Mouse (Mus musculus) c-Kit-positive CD71-positive TER-119-negative erythroid progenitor cells, embryonic 14.5 days (primary cell): ENCODE data around the gene Olfr1033.
"Not testable (repeated sequence)": the region's sequence is repeated elsewhere in the genome, so short reads cannot be mapped to it uniquely, and the experiment has no call there.

Experiments
- DNase-seq: peaks from one replicate; pipeline ENCODE4 v3.0.0-alpha.2; 2013; ENCODE audit warnings: low read depth

Olfr1033 gene

DNA sequence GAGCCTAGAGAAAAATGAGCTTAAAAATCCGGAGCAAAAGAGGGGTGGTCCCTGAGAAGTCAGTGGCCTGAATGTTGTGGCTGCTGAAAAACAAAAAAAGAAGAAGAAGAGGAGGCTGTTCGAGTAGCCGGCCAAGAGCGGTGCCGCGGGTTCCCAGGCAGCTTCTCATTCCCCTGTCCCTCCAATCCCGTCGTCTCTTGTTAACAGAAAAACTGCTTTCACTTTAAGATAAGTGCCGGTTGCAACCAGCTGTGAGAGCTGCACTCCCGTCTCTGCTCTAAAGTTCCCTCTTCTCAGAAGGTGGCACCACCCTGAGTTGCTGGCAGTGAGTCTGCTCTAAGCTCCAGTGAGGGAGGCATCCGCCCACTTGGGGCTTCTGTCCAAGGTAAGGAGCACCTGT, at the start of gene Olfr1033:
Olfr1033 (plus strand) TSS at position 228 of the 400 bp plus-strand sequence.
- not testable (repeated sequence) for DNase-seq

DNA sequence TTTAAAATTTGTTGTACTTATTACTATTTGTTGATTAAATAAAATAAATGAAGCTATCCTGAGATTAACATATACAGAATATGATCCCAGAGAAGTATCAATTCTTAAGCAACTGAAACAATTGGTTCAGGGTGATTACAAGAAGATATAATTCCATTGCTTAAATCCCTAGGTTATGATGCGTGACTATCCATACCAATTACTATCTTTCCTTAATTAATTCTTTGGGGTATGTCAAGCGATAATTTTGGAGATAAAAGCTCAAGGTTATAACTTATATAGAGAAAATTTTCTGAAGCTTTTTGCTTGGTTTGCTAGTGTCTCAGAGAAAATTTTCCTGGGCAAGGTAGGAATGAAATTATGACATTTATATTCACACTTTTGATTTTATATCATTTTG, 46.8 kb upstream of the Olfr1033 start, which contains the start of gene Olfr1029:
Olfr1029 (plus strand) TSS at position 301 of the 400 bp plus-strand sequence.
- DNase-seq = no peak

DNA sequence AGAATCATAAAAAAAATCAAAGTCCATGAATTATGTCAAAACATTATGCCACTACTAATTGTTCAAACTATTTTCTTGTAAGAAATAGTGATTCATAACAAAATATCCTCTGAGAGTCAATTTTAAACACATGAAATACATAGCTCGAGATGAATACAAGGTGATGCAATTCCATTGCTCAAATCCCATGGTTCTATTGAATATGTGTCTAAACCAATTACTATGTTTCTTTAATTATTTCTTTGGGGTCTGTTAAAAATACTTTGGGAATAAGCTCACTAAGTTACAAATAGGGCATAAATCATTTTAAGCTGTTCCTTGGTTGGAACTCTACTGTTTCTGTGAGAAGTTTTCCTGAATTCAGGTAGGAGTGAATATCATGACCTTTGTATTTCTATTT, 41.5 kb upstream of the Olfr1033 start, which contains the start of gene Olfr1030:
Olfr1030 (plus strand) TSS at position 301 of the 400 bp plus-strand sequence.
- no peak for DNase-seq

DNA sequence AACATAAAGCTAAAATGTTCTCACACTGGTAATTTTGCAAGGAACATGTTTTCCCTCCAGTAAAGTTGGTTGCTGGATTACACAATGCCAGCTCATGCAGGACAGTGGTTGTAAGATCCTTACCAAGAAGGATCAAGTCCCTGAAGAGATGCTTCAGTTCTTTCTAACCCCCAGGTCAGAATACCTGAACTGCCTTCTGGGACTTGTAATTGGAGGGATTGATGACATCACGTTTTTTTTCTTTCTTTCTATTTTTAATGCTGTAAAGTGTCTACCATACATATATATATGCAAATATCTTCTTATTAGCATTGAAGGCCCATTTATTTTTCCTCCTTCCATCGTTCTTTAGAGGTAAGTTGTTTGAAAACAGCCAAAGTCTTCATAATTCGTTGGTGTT, 30.4 kb upstream of the Olfr1033 start, which contains the start of gene Olfr1031:
Olfr1031 (plus strand) TSS at position 301 of the 400 bp plus-strand sequence.
- no peak for DNase-seq

DNA sequence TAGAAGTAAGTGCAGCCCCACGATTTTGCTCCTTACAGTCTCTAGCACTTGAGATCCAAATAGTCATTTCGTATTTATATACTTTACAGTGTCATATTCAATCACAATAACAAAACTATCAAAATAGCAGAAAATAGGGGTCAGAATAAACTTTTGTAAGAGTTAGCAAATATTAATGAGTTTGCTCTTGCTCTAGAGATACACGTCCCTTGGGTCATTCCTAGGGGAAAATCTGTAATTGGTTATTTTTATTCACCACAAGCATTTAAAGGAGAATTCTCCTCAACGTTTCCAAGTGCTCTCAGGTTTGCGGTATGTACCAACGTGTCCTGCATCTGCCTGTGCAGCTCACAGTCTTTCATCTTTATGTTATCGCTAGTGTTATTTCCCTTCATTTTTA, 15.2 kb upstream of the Olfr1033 start, which contains the start of gene Olfr1032:
Olfr1032 (plus strand) TSS at position 301 of the 400 bp plus-strand sequence.
- no peak for DNase-seq

DNA sequence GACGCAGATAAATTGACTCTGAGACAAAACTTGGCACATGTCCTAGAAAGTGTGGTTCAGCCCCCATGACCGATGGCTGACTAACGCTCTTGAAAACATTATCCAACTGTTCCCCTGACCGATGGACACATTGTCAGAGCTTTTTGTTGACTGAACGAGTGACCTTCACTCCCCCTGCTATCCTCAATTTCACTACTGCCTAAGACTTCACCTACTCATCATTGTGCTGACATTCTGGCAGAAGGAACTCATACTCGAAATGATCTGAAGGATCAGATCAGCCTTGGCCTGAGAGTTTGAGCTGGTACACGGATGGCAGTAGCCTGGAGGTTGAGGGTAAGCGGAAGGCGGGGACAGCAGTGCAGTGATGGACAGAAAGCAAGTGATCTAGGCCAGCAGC, 1.1 kb downstream of the Olfr1033 start:
- not testable (repeated sequence) for DNase-seq

DNA sequence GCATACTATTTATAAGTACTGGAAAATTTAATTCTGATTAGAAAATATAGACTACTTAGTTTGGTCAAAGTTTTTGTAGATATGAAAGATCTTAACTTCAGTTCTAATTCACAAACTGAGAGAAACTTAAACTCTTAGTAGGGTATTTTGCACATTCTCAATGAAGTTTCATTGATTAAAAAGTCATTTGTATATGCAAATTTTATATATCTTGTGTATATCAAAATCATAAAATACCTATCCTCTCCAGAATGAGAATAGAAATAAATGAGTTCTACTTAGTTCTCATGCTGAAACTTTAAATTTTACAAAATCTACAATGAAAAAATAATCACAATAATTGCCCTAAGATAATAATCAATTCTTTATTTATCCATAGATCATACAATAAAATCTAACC, 25.1 kb downstream of the Olfr1033 start, which contains the start of gene Olfr1034:
Olfr1034 (plus strand) TSS at position 301 of the 400 bp plus-strand sequence.
- no peak for DNase-seq

DNA sequence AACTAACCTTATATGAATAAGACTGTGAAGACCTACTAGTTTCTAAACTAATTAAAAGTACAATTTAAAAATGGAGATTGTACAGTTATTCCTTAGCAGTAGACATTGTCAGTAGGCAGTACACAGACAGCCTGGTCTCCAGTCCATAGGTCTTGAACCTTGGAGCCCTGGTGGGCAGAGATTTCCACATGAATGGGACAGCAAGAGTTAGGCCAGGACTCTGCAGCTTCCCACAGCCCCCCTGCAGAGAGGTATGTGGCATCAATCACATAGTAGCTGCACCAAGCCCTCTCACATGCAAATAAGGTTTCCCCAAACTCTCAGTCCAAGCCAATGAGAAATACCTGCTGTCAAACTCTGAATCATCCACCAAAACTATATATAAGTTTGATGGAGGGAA, 30.3 kb downstream of the Olfr1033 start:
- DNase-seq = not testable (repeated sequence)

DNA sequence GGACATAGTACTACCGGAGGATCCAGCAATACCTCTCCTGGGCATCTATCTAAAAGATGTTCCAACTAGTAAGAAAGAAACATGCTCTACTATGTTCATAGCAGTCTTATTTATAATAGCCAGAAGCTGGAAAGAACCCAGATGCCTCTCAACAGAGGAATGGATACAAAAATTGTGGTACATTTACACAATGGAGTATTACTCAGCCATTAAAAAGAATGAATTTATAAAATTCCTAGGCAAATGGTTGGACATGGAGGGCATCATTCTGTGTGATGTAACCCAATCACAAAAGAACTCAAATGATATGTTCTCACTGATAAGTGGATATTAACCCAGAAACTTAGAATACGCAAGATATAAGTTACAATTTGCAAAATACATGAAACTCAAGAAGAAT, 43.3 kb downstream of the Olfr1033 start:
- DNase-seq = not testable (repeated sequence)

DNA sequence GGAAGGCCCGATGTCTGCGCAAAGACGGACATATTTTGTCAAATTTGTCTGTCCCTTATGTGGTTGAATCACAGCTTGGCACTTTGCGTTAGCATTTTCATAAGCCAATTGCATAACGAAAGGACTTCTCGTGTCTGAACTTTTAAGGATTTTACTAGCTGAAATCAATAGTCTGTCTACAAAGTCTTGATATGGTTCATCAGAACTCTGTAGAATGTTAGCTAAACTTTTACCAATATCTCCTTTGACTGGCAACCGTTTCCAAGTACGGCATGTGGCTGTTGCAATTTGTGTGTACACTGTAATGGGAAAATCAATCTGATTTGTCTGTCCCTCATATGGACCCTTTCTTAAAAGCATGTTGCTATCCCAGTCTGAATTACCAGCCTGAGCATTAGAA, 49.8 kb downstream of the Olfr1033 start:
- DNase-seq = no peak

DNA sequence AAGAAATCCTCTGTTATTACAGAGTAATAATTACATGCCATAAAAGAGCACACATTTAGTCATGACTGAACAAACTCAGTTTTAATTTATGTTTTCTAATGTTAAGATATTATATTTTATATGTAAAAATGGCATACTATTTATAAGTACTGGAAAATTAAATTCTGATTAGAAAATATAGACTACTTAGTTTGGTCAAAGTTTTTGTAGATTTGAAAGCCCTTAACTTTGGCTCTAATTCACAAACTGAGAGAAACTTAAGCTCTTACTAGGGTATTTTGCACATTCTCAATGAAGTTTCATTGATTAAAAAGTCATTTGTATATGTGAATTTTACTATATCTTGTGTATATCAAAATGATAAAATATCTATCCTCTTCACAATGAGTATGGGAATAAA, 53.3 kb downstream of the Olfr1033 start, which contains the start of gene Olfr1036:
Olfr1036 (plus strand) TSS at position 301 of the 400 bp plus-strand sequence.
- not testable (repeated sequence) for DNase-seq

DNA sequence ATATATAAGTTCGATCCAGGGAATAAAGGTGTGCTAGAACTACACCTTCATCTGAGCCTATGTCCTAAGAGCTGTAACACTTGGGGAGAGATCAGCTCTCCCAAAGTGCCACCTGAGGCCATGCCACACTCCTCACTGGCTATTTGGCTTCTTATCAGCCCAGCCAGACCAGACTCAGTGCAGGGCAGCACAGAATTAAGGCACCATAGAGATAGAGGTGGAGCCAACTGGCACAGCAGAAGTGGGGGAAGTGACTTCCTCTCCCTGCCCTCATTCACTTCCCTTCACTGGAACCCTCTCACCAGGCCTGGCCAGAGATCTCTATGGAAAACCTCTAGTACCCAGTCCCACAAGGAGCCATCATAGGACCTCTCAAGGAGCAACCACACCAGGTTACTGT, 60.0 kb downstream of the Olfr1033 start:
- DNase-seq = not testable (repeated sequence)

DNA sequence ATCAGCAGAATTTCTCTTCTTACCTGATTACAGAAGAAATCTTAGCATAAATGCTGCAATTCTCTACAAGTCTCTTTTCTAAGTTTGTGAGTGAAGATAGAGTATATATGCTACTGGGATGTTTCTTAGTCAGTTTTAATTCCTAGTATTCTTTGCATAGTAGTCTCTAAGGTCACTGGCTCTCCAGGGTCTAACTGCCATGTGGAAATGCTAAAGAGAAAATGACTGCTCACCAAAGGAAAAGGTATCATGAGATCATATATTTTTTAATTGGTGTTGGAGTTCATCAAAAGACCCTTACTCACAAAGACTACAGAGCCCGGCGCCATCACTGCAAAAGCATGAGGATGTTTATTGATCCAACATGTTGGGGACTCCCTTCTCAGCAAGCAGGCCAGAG, 66.9 kb downstream of the Olfr1033 start, which contains the start of gene Olfr1037:
Olfr1037 (minus strand) TSS at position 101 of the 400 bp plus-strand sequence.
- DNase-seq = no peak
